Mouse (Mus musculus) spleen, adult 12 weeks (tissue): ENCODE results near the gene Gm8024.
"Not testable (repeated sequence)": the region's sequence is repeated elsewhere in the genome, so short reads cannot be mapped to it uniquely, and the experiment has no call there.

ENCODE experiments used
- DNase-seq: peaks from one replicate; pipeline ENCODE4 v3.0.0; 2022; ENCODE audit warnings: low spot score

Gene Gm8024

DNA sequence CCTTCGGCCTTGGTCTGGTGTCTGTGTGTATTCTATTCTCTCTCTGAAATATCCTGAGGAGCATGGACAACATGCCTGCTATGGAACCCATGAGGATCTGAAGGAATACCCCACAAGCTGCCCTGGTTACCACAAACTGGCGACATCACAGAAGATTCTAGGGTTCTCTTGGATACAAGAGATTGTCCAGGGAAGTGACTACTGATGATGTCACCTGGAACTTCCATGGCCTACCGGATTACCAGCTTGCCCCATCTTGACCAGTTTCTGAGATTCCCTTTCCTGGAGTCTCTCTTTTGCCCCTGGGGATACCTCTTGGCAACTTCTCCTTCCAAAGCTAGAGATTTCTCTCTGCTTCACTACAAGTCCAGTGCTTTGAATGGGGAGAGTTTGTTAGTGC is at the start of gene Gm8024:
Gene Gm8024 (minus strand): TSS at position 101 of the 400 bp plus-strand sequence.
- not testable (repeated sequence) for DNase-seq

DNA sequence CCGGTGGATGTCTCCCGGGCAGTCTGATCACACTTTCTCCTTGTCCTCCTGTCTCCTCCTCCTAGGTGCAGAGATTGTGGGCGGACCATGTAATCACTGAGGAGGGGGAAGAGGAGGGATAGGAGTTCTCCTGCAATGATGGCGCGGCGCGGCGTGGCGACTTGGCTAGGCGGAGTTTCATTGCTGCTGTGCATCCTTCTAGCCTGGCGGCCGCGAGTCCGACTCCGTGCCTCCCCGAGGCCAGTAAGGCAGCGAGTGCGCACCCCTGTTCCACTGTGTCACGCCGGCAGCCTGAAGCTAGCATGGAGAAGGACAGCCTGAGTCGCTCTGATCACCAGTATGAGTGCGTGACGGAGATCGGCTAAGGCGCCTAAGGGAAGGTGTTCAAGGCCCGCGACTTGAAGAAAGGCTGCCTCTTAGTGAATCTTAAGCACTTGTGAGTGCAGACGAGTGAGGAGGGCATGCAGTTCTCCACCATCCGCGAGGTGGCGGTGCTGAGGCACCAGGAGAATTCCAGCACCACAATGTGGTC is 19.2 kb upstream of the Gm8024 start:
- not testable (repeated sequence) for DNase-seq

DNA sequence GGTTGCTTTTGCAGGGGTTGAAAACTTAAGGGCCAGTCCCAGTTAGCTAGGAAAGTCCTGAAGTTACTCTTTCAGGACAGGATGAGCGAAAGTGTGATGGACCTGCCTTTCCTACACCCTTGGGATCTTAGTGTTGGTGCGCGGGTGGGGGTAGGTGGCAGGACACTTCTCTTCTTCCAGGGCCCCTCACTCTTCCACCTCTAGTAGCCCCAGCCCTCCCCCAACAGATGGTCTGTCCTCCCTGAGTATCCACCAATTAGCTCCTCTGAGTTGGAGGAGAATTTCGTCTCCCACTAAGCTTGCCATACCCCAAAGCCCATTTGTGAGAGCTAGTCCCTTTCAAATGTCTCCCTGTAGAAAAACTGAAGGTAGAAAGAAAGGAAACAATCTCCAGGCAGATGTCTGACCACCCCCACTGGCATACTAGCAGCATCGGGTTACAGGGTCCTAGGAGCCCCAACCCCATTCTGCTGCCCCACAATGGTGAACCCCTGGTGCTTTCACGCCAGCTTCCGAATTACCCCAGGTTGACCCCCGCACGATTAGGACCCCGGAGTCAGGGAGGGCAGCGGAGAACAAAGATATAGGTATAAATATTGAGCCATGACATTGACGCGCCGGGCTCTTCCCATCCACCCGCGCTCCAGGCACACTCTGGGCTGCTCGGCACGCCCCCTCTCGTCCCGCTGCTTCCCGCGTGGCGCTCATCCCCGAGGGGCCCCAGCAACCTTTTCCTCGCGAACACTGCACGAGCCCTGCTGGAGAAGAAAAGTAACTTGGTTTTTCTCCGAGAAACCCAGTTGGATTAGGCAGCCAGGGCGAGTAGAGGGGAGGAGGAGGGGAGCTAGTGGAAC is 18.5 kb upstream of the Gm8024 start:
- DNase-seq = not testable (repeated sequence)

DNA sequence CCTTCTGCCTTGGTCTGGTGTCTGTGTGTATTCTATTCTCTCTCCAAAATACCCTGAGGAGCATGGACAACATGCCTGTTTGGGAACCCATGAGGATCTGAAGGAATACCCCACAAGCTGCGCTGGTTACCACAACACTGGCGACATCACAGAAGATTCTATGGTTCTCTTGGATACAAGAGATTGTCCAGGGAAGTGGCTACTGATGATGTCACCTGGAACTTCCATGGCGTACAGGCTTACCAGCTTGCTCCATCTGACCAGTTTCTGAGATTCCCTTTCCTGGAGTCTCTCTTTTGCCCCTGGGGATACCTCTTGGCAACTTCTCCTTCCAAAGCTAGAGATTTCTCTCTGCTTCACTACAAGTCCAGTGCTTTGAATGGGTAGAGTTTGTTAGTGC is 21.8 kb downstream of the Gm8024 start, which contains the start of gene Gm8020:
Gene Gm8020 (minus strand): TSS at position 101 of the 400 bp plus-strand sequence.
- not testable (repeated sequence) for DNase-seq
